Mouse (Mus musculus) limb, embryonic 10.5 days (tissue): ENCODE measurements around the gene Slc5a1. TPM values are rescaled to one million over a fixed set of nuclear protein-coding genes. Genes with fewer than 3 reads are reported as not detected.

Source experiments
- DNase-seq: peaks from one replicate; pipeline ENCODE4 v3.0.0-alpha.2; 2017; ENCODE audit warnings: low spot score
- H3K27ac ChIP-seq: fragments of 300-500 bp; sonication (generic); 2 replicates; pipeline ENCODE4 v1.5.1; 2016; ENCODE audit warnings: mild to moderate bottlenecking
- H3K27me3 ChIP-seq: fragments of 300-500 bp; sonication (generic); 2 replicates; pipeline ENCODE4 v1.6.1; 2016; ENCODE audit warnings: low read depth, mild to moderate bottlenecking; ENCODE audit not compliant: poor library complexity, severe bottlenecking
- H3K36me3 ChIP-seq: fragments of 300-500 bp; sonication (generic); 2 replicates; pipeline ENCODE4 v1.6.1; 2016; ENCODE audit warnings: mild to moderate bottlenecking, moderate library complexity
- H3K4me1 ChIP-seq: fragments of 300-500 bp; sonication (generic); 2 replicates; pipeline ENCODE4 v1.6.1; 2016
- H3K4me3 ChIP-seq: fragments of 300-500 bp; sonication (generic); 2 replicates; pipeline ENCODE4 v1.5.1; 2016; ENCODE audit warnings: mild to moderate bottlenecking, moderate library complexity
- H3K9me3 ChIP-seq: fragments of 300-500 bp; sonication (generic); replicated peaks from 2 replicates; pipeline ENCODE4 v1.6.1; 2016; ENCODE audit warnings: mild to moderate bottlenecking
- whole genome bisulfite sequencing: fragments of 180-500 bp; shearing (Covaris S2); methylation state at CpG from one replicate; pipeline ENCODE4 v1.1.7; 2016; 5-methylcytosine and 5-hydroxymethylcytosine counted together
- polyA plus RNA-seq: library from polyadenylated mRNA; unstranded; fragments of >200 nt; fragmentation: Nextera tagmentation; extraction: Ambion mirVana; gene quantifications from 2 replicates; pipeline ENCODE4 v1.2.1, GENCODE M21; 2016

Slc5a1 gene
- polyA plus RNA-seq = not detected in 2 replicates

DNA sequence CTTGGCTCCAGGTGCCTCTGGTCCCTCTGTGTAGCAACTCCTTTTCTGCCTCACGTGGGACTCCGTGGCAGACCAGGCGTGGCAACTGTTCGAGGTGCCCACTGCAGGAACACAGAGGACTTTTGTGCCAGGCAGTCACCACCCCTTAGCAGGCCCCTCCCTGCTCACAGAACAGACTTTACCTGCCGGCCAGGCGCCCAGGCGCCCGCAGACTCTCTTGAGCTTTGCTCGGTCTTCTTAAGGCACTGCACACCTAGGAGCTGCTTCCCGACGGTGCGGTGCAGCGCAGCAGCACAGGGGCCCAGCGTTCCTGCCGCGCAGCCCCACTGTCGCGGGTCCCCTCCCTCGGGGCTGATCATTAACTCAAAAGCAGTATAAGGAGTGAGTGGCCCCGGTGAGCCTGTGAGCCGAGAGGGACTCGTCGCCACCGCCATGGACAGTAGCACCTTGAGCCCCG lies at the start of gene Slc5a1:
Slc5a1 (plus strand) TSS at position 195 of the 457 bp plus-strand sequence.
- Histone ChIP-seq H3K27me3 (peaks cover 47% of the 10 kb centered on the region), H3K27ac (no peak within 1 kb of the TSS), H3K4me1 (peaks cover 8% of the 10 kb centered on the region), H3K4me3 (peak within 1 kb of the TSS; percentile 26), H3K36me3 (no peaks in the 10 kb centered on the region), H3K9me3 (no peaks in the 10 kb centered on the region)
- 16% methylated on average over 25 of the region's 25 CpGs for WGBS
- peak; percentile 28 for DNase-seq

DNA sequence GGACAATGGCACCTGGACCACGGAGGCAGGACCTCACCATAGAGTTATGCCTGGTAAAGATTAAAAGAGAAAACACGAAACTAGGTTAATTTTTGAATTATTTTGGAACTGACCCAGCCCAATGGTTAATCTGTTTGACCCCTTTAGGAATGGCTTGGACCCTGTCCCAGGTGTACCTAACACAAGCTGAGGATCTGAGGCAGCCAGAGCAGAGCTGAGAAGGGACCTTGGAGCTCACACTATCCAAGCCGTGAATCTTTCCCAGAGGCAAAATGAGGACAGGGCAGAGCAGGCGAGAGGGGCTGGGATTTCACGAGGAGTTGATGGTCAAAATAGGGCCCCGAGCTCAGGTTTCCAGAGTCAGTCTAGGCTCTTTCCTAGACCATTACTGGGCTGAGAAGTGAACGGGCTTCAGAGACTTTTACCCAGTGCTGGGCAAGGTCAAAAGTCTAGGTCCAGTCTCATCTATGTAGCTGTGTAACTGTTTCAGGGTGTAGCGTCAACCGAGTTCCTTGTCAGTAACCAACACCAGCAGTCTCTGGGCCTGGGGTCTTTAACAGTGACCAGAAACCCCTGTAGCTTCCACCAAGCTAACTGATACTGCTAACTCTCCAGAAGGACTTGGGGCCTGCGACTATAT lies 47.8 kb upstream of the Slc5a1 start:
- WGBS = 82% methylated on average over 10 of the region's 10 CpGs
- no peak for DNase-seq
- H3K9me3 ChIP-seq = no peaks in the 10 kb centered on the region
- H3K27ac ChIP-seq = no peak overlapping the region
- no peaks in the 10 kb centered on the region for H3K4me1 ChIP-seq
- no peak overlapping the region for H3K4me3 ChIP-seq
- H3K27me3 ChIP-seq = no peaks in the 10 kb centered on the region
- H3K36me3 ChIP-seq = no peaks in the 10 kb centered on the region

DNA sequence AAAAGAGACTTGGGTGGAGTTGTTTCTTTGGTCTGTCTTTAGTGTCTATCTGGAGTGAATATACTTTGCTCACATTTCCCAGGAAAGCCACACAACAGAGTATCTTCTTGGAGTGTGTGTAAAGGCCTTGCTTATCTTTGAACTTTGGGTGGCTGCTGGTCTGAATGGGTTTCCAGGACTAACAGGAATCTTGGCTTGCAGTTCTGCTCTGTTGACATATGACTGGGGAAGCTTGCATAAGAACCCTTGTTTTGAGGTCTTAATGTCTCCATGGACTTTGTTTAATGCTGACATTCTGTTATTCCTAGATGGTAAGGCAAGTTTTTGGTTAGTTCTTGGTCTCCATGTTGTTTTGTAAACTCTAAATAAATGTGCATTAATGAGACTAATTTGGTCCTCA lies 33.9 kb upstream of the Slc5a1 start:
- Histone ChIP-seq H3K27me3 (no peaks in the 10 kb centered on the region), H3K36me3 (no peaks in the 10 kb centered on the region), H3K27ac (no peak overlapping the region), H3K9me3 (no peaks in the 10 kb centered on the region), H3K4me1 (no peaks in the 10 kb centered on the region), H3K4me3 (no peak overlapping the region)
- DNase-seq = no peak

DNA sequence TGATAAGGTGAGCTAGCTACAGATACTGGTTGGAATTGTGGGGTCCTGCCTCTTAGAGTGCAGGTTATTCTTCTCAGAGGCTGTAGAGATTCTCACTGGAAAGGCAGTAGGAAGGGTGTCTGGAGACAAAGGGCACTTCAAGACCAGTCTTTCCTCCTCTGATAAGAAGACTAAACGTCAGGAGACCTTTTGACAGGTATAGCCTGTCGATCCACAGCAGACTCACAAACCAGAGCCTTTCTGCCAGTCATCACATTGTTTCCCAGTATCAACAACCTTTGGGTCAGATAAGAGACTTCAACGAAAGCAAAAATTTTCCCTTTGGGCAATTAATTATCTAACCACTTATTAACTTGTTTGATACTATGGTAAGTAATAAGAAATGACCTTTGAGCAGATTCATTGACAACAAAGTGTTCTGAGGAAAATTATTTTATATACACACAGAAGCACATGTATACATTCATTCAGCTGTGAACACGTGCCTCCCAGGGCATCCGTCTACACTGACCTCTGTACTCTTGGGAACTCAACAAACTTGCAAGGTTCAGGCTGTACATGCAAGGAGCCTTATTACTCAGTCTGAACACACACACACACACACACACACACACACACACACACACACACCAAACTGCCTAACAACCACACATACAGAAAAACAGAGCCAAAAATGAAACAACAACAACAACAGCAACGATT lies 27.4 kb upstream of the Slc5a1 start:
- 86% methylated on average over 6 of the region's 6 CpGs for WGBS
- H3K27ac ChIP-seq = no peak overlapping the region
- H3K36me3 ChIP-seq = no peaks in the 10 kb centered on the region
- H3K9me3 ChIP-seq = no peaks in the 10 kb centered on the region
- no peak overlapping the region for H3K4me3 ChIP-seq
- DNase-seq = no peak
- no peaks in the 10 kb centered on the region for H3K4me1 ChIP-seq
- H3K27me3 ChIP-seq = no peaks in the 10 kb centered on the region

DNA sequence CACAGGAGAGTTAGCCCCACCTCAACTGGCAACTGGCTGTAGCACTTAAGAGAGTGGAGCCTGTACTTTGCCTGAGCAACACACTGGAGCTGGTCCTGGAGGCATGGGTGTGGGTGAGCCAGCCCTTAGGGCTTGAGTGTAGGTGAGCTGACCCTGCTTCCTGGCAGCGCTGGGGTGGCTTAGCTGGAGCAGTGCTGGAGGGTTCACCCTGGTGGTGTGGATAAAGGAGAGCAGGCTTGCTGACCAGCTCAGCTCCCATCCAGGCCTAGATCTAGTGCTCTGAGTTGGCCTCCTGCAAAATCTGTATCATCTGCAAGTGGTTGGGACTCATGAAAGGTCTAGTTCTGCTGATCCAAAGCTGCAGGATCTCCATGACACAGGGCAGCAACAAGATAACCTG lies 21.1 kb upstream of the Slc5a1 start:
- WGBS = 80% methylated on average over 1 of the region's 1 CpGs
- no peak overlapping the region for H3K4me3 ChIP-seq
- H3K27ac ChIP-seq = no peak overlapping the region
- no peaks in the 10 kb centered on the region for H3K27me3 ChIP-seq
- no peaks in the 10 kb centered on the region for H3K36me3 ChIP-seq
- DNase-seq = no peak
- no peaks in the 10 kb centered on the region for H3K4me1 ChIP-seq
- H3K9me3 ChIP-seq = no peaks in the 10 kb centered on the region

DNA sequence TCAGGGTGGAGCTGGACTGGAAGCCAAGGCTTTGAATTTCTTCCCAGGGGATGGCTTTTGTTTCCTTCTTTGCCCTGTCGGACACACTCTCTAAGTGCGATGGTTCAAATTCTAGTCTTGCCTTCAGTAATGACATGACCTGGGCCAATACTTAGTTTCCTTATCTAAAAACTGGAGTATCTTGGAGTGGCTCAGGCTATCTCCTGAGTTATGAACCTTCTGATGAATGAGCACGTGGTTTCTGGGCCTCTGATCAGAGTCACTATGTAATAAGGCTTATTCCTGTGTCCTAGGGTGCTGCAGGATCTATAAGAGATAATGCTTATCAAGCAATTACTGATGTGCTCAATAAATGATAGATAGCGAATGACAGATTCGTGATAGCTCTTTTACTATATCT lies 19.4 kb upstream of the Slc5a1 start:
- no peak overlapping the region for H3K27ac ChIP-seq
- no peak for DNase-seq
- no peaks in the 10 kb centered on the region for H3K4me1 ChIP-seq
- 88% methylated on average over 5 of the region's 5 CpGs for WGBS
- no peak overlapping the region for H3K4me3 ChIP-seq
- H3K27me3 ChIP-seq = no peaks in the 10 kb centered on the region
- no peaks in the 10 kb centered on the region for H3K36me3 ChIP-seq
- H3K9me3 ChIP-seq = no peaks in the 10 kb centered on the region

DNA sequence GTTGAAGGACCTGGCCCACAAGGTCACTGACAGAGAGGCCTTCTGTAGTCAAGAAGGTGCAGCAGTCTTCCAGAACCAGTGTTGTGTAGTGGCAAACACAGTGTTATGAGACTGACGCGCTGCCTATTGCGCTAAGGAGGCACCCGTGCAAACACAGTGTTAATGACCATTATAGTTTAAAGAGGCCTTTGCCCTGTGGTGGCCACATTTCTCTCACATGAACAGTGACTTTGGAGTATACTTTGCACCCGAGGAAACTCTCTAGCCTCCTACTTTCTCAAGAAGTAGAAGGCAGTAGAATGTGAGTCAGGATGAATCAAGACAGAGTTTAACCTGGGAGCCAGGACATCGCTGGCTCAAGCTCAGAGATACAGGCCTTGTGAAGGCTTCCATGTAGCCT lies 12.7 kb upstream of the Slc5a1 start:
- Histone ChIP-seq H3K4me3 (no peak overlapping the region), H3K4me1 (no peaks in the 10 kb centered on the region), H3K27ac (no peak overlapping the region), H3K27me3 (no peaks in the 10 kb centered on the region), H3K36me3 (no peaks in the 10 kb centered on the region), H3K9me3 (no peaks in the 10 kb centered on the region)
- no peak for DNase-seq
- WGBS = 83% methylated on average over 6 of the region's 6 CpGs

DNA sequence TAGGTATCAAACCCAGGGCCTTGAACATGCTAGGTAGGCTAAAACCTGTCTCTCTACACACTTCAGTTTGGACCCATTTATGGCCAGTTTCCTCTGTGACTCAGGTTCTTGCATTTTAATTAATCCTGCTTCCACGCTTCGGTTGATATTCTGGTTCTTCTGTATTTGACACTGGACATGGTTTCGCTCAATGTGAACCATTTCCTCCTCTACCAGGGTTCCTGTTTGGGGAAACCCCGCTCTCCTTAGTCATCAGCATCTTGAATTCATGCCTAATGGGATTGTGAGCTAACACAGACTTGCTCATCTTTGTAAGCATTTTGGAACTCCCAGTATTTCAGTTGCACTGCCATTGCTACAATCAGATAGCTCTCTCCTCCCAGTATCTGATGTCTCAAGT lies 8.7 kb upstream of the Slc5a1 start:
- Histone ChIP-seq H3K36me3 (no peaks in the 10 kb centered on the region), H3K27ac (no peak overlapping the region), H3K4me1 (no peaks in the 10 kb centered on the region), H3K27me3 (no peaks in the 10 kb centered on the region), H3K4me3 (no peak overlapping the region), H3K9me3 (no peaks in the 10 kb centered on the region)
- 87% methylated on average over 4 of the region's 4 CpGs for WGBS
- DNase-seq = no peak

DNA sequence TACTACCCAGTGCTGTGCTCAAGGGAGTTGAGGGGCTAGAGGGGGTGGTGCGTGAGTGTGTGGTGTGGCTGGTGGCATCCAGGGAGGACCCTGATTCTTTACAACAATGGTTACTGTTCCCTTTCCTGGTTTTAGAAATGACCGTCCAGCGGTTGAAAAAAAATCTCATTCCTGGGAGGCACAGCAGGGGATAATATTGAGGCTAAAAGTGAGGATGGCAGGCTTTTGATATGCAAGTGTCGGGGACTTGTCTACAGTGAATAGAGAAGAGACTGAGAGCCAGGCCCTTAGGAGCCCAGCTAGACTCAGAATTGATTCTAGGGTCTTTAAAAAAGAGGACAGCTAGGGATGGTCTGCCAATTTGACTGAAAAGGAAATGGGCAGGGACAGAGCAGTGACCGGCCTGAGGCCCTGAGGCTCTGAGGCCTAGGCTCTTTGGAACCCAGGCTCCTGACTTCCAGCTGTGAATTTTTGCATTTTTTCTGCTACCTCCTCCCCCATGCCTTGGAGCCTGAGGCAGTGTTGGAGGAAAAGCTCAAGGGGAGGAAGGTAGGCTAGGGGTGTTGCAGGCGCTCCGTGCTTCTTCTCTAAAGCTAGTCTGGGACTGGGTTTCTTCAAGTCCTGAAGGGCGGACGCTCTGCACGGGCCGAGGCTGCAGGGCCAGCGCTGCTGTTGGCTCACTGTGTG lies 1.5 kb upstream of the Slc5a1 start:
- peaks cover 8% of the 10 kb centered on the region for H3K4me1 ChIP-seq
- DNase-seq = no peak
- H3K27ac ChIP-seq = no peak overlapping the region
- no peaks in the 10 kb centered on the region for H3K36me3 ChIP-seq
- H3K27me3 ChIP-seq = peaks cover 47% of the 10 kb centered on the region
- 42% methylated on average over 12 of the region's 12 CpGs for WGBS
- H3K9me3 ChIP-seq = no peaks in the 10 kb centered on the region
- no peak overlapping the region for H3K4me3 ChIP-seq

DNA sequence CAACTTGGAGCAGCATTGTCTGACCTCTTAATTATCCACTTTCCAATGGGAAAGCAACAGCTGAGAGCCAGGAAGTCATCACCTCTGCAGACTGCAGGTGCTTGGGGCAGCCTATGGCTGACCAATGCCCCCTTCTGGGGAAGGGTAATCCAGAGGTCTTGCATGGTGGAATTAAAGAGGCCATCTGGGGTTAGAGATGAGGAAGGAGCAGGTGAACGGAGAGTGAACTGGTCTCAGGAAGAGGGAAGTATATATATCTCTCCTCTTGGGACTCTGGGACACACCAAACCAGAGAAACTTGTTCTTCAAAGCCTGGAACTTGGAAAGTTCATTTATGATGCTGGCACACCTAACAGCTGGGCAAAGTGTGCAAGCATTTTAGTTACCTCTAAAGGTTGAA lies 857 bp downstream of the Slc5a1 start:
- no peaks in the 10 kb centered on the region for H3K36me3 ChIP-seq
- WGBS = 48% methylated on average over 1 of the region's 1 CpGs
- H3K4me3 ChIP-seq = no peak overlapping the region
- H3K4me1 ChIP-seq = peaks cover 8% of the 10 kb centered on the region
- peaks cover 47% of the 10 kb centered on the region for H3K27me3 ChIP-seq
- DNase-seq = no peak
- H3K27ac ChIP-seq = no peak overlapping the region
- no peaks in the 10 kb centered on the region for H3K9me3 ChIP-seq

DNA sequence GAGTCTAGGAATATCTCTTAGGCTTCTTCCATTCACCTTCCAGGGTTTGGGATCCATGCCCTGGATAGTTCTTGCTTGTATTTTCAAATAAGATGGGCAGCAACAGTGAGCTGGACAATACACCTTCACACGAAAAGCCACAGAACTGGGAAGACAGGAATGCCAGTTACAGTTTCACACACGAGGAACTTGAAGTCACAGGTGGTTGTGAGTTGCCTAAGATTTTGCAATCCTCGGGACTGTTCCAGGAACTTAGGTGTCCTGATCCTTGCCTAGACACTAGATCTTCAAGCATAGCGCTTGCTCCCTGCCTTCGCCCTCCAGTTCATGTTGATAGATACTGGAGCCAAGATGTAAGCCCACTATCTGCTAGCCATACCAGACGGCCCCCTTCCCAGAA lies 1.6 kb downstream of the Slc5a1 start:
- peak; percentile 13 for DNase-seq

DNA sequence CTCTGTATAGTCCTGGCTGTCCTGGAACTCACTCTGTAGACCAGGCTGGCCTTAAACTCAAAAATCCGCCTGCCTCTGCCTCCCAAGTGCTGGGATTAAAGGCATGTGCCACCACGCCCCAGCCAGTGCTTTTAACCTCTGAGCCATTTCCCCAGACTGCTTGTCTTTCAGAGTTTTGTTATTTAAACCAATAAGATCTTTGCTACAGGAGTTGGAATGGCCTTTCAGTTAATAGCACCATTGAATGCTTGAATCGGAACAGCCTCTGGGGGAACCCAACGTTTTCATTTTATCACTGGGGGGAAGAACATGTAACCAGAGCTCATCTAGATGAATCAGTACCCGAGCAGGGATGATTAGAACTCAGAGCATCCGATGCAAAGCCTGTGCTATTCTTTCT lies 3.0 kb downstream of the Slc5a1 start:
- Histone ChIP-seq H3K4me1 (peaks cover 8% of the 10 kb centered on the region), H3K4me3 (no peak overlapping the region), H3K9me3 (no peaks in the 10 kb centered on the region), H3K27me3 (peaks cover 43% of the 10 kb centered on the region), H3K36me3 (no peaks in the 10 kb centered on the region), H3K27ac (no peak overlapping the region)
- peak; percentile 2 for DNase-seq
- 75% methylated on average over 6 of the region's 6 CpGs for WGBS

More for the DNA sequence above, 1.6 kb downstream of the Slc5a1 start:
- 88% methylated on average over 6 of the region's 6 CpGs for WGBS
- H3K36me3 ChIP-seq = no peaks in the 10 kb centered on the region
- no peak overlapping the region for H3K4me3 ChIP-seq
- no peak overlapping the region for H3K27ac ChIP-seq
- H3K27me3 ChIP-seq = peaks cover 47% of the 10 kb centered on the region
- H3K4me1 ChIP-seq = peaks cover 8% of the 10 kb centered on the region
- H3K9me3 ChIP-seq = no peaks in the 10 kb centered on the region

DNA sequence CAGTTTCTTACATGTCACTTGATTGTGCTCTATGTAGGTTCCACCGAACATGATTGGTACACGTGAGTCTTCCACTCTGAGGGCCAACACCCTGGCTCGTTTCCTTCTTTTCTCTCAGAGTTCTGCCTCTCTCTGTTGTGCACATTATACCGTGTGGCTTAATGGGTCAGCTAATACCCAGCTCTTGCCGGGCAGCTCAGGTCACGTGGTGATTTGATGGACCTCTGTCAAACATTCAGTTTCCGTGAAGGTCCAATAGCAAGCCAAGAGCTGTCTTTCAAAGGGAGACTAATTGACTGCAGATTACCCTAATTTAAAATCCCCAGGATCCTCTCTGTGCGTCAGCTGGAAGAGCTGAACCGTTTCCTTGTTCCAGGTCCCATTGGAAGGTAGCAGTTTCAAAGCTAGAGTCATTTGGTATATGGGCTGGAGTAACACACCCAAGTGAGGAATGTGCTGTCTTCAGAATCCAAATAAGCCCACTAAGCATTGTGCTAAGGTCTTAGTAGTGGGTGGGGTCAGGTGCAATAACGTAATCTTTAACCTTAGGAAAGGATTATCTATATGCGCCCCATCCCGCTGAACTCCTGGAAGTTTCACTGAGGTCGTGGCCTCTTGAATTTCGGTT lies 3.9 kb downstream of the Slc5a1 start:
- WGBS = 83% methylated on average over 14 of the region's 14 CpGs
- H3K36me3 ChIP-seq = no peaks in the 10 kb centered on the region
- no peak overlapping the region for H3K27ac ChIP-seq
- DNase-seq = peak; percentile 18
- peaks cover 8% of the 10 kb centered on the region for H3K4me1 ChIP-seq
- no peak overlapping the region for H3K4me3 ChIP-seq
- H3K27me3 ChIP-seq = peaks cover 34% of the 10 kb centered on the region
- no peaks in the 10 kb centered on the region for H3K9me3 ChIP-seq
